ENCODE assay signal across 23 mouse cellular contexts in genomic region chr3:133188930-133189329, GRCm38 (mm10). TPM values are rescaled to one million over a fixed set of nuclear protein-coding genes. Genes with fewer than 3 reads are reported as not detected.
"Had no signal": no experiment of that assay in that cellular context is flagged by ENCODE, and none has a peak within 500 bp of the region (broad histone marks: within the 10 kb centered on the region; RNA-seq: fewer than 3 reads in every experiment).

No protein-coding gene starts in this region.

- ATAC-seq: liver, embryonic 12.5 days had no signal

- H3K4me2 ChIP-seq: limb, embryonic 13.5 days; liver, embryonic 12.5 days; liver, embryonic 15.5 days; lung, embryonic 15.5 days; neural tube, embryonic 12.5 days; neural tube, embryonic 15.5 days had no signal

- H3K27me3 ChIP-seq: limb, embryonic 13.5 days; liver, embryonic 12.5 days; liver, embryonic 15.5 days; lung, embryonic 15.5 days; megakaryocyte, embryonic 14.5 days; neural tube, embryonic 12.5 days; neural tube, embryonic 15.5 days had no signal

- DNase-seq: kidney, postnatal 25 days; layer of hippocampus, adult 9-11 months; liver; lung, adult 18-20 months; lung, postnatal 10 days; lung, postnatal 36 days; midbrain, embryonic 14.5 days; right cerebral cortex, adult 18-20 months; right cerebral cortex, postnatal 14 days; right cerebral cortex, postnatal 4 days; thymus, adult 2 months; thymus, postnatal 14 days; thymus, postnatal 4 days had no signal

- H3K36me3 ChIP-seq: limb, embryonic 10.5 days; limb, embryonic 13.5 days; liver, embryonic 12.5 days; liver, embryonic 15.5 days; lung, embryonic 15.5 days; midbrain, embryonic 10.5 days; neural tube, embryonic 12.5 days; neural tube, embryonic 15.5 days had no signal

- H3K4me3 ChIP-seq: layer of hippocampus, adult 2 months; limb, embryonic 10.5 days; limb, embryonic 13.5 days; liver, embryonic 12.5 days; liver, embryonic 15.5 days; lung, embryonic 15.5 days; megakaryocyte, embryonic 14.5 days; midbrain, embryonic 10.5 days; neural tube, embryonic 12.5 days; neural tube, embryonic 15.5 days had no signal

RNA-seq across cellular contexts. Expression of gene Arhgef38, which starts 45.8 kb away (rescaled TPM):
- polyA plus RNA-seq: limb, embryonic 10.5 days; liver, embryonic 12.5 days; liver, embryonic 15.5 days; midbrain, embryonic 10.5 days; neural tube, embryonic 12.5 days had no signal
